Mouse (Mus musculus): Measurements from ENCODE around the gene Gm21985. TPM values are rescaled to one million over a fixed set of nuclear protein-coding genes. Genes with fewer than 3 reads are reported as not detected.

Gene Gm21985
- total RNA-seq, 2 experiments from 2014 or later: 2.5 TPM; not detected in 1

GRCm38 (mm10) chr2:112315638-112316037 lies 49.5 kb downstream of the Gm21985 start:
- no peak for ATAC-seq (replicated peaks; ENCODE audit: low FRiP score, low TSS enrichment, poor library complexity, severe bottlenecking)

GRCm38 (mm10) chr2:112318227-112318626 lies 52.1 kb downstream of the Gm21985 start:
- ATAC-seq (replicated peaks; ENCODE audit: low FRiP score, low TSS enrichment, poor library complexity, severe bottlenecking): no peak

GRCm38 (mm10) chr2:112318905-112319304 lies 52.8 kb downstream of the Gm21985 start:
- ATAC-seq (replicated peaks; ENCODE audit: low FRiP score, low TSS enrichment, poor library complexity, severe bottlenecking): no peak

- ATAC-seq (replicated peaks; ENCODE audit: low FRiP score, low TSS enrichment, poor library complexity, severe bottlenecking): peak; percentile 80
Observed at GRCm38 (mm10) chr2:112328069-112328777, 62.1 kb downstream of the Gm21985 start.

GRCm38 (mm10) chr2:112332051-112332898 lies 66.2 kb downstream of the Gm21985 start:
- peak; percentile 54 for ATAC-seq (replicated peaks; ENCODE audit: low FRiP score, low TSS enrichment, poor library complexity, severe bottlenecking)

GRCm38 (mm10) chr2:112337211-112337610 lies 71.1 kb downstream of the Gm21985 start:
- no peak for ATAC-seq (replicated peaks; ENCODE audit: low FRiP score, low TSS enrichment, poor library complexity, severe bottlenecking)

GRCm38 (mm10) chr2:112339736-112340135 lies 73.6 kb downstream of the Gm21985 start:
- ATAC-seq (replicated peaks; ENCODE audit: low FRiP score, low TSS enrichment, poor library complexity, severe bottlenecking): peak; percentile 77; the same call in 1 of the 2 replicates

- no peak for ATAC-seq (replicated peaks; ENCODE audit: low FRiP score, low TSS enrichment, poor library complexity, severe bottlenecking)
Observed at GRCm38 (mm10) chr2:112341117-112341516, 75.0 kb downstream of the Gm21985 start.

- no peak for ATAC-seq (replicated peaks; ENCODE audit: low FRiP score, low TSS enrichment, poor library complexity, severe bottlenecking)
Observed at GRCm38 (mm10) chr2:112348246-112348645, 82.1 kb downstream of the Gm21985 start.

- no peak for ATAC-seq (replicated peaks; ENCODE audit: low FRiP score, low TSS enrichment, poor library complexity, severe bottlenecking)
Observed at GRCm38 (mm10) chr2:112353685-112354455, 87.8 kb downstream of the Gm21985 start.

GRCm38 (mm10) chr2:112359611-112360010 lies 93.5 kb downstream of the Gm21985 start:
- ATAC-seq (replicated peaks; ENCODE audit: low FRiP score, low TSS enrichment, poor library complexity, severe bottlenecking): no peak

- ATAC-seq (replicated peaks; ENCODE audit: low FRiP score, low TSS enrichment, poor library complexity, severe bottlenecking): no peak
Observed at GRCm38 (mm10) chr2:112360012-112360780, 94.1 kb downstream of the Gm21985 start.

GRCm38 (mm10) chr2:112360781-112361169 lies 94.7 kb downstream of the Gm21985 start:
- no peak for ATAC-seq (replicated peaks; ENCODE audit: low FRiP score, low TSS enrichment, poor library complexity, severe bottlenecking)

- ATAC-seq (replicated peaks; ENCODE audit: low FRiP score, low TSS enrichment, poor library complexity, severe bottlenecking): peak; percentile 32; the same call in 1 of the 2 replicates
Observed at GRCm38 (mm10) chr2:112367222-112367621, 101.1 kb downstream of the Gm21985 start.

GRCm38 (mm10) chr2:112367726-112368673 lies 101.9 kb downstream of the Gm21985 start, which contains the start of gene Emc4:
Emc4 (minus strand) TSS chr2:112368027.
- ATAC-seq (replicated peaks; ENCODE audit: low FRiP score, low TSS enrichment, poor library complexity, severe bottlenecking): peak; percentile 90

GRCm38 (mm10) chr2:112369941-112370340 lies 103.8 kb downstream of the Gm21985 start:
- ATAC-seq (replicated peaks; ENCODE audit: low FRiP score, low TSS enrichment, poor library complexity, severe bottlenecking): no peak

GRCm38 (mm10) chr2:112373141-112373540 lies 107.0 kb downstream of the Gm21985 start:
- no peak for ATAC-seq (replicated peaks; ENCODE audit: low FRiP score, low TSS enrichment, poor library complexity, severe bottlenecking)

GRCm38 (mm10) chr2:112374610-112375009 lies 108.5 kb downstream of the Gm21985 start:
- ATAC-seq (replicated peaks; ENCODE audit: low FRiP score, low TSS enrichment, poor library complexity, severe bottlenecking): 0 out of 2 replicates have a peak, but pooled peaks have one; percentile 13

All from megakaryocyte-erythroid progenitor cell, adult 5-6 weeks (primary cell).